Mouse (Mus musculus) lung, adult 18-20 months (tissue): ENCODE results near the gene Adamts7.

ENCODE experiments used
- DNase-seq, 2 experiments: peaks; one replicate each; pipeline ENCODE4 v3.0.0; 2022; ENCODE audit warnings: mixed read lengths in 2 of 2

Adamts7 gene

DNA sequence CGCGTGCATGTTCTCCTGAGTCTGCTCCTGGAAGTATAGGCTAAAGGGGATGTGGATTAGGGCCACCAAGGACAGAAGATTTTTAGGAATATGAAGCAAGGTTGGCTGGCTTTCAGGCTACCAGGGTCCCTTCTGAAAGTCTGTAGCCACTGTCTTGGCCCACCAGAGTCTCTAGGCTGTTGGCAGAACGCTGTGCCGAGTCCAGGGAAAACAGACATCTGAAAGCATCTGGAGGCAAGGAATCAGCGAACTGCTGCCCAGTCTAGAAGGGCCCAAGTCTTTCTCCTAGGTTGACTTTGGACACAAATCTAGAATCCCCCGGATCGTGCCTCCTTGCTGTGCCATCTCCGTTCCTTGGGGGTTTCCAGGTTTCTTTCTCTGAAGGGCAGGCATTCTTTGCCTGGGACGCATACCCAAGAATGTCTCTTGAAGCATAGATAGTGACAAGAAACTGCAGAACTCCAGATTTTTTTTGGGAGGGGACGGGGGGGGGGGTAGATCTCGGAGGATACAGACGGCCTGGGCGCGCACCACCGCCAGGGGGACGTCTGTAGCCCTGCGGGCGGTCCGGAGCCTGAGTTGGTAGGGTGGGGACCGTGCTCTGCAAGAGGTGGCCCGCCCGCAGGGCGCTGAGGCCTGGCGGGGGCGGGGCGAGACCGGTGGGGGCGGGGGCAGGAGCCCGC is 485 bp upstream of the Adamts7 start:
- peak; percentile 50 to 67 for DNase-seq

DNA sequence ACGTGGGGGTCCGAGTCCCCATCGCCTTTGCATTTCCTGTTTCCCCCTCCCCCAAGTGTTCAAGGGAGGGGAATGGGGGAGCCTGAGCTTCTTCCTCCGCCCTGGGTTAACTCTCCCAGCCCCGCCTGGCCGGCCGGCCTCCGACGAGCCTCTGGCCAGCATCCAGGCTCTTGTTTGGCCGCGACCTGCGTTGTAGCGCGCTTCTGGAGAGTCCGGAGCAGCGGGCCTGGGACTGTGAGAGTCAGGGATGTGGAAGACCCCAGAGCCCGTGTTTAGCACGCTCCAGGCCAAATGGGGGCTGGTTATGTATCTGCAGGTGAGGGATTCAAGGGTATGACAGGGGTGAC is 853 bp downstream of the Adamts7 start:
- peak; percentile 22 to 34 for DNase-seq

DNA sequence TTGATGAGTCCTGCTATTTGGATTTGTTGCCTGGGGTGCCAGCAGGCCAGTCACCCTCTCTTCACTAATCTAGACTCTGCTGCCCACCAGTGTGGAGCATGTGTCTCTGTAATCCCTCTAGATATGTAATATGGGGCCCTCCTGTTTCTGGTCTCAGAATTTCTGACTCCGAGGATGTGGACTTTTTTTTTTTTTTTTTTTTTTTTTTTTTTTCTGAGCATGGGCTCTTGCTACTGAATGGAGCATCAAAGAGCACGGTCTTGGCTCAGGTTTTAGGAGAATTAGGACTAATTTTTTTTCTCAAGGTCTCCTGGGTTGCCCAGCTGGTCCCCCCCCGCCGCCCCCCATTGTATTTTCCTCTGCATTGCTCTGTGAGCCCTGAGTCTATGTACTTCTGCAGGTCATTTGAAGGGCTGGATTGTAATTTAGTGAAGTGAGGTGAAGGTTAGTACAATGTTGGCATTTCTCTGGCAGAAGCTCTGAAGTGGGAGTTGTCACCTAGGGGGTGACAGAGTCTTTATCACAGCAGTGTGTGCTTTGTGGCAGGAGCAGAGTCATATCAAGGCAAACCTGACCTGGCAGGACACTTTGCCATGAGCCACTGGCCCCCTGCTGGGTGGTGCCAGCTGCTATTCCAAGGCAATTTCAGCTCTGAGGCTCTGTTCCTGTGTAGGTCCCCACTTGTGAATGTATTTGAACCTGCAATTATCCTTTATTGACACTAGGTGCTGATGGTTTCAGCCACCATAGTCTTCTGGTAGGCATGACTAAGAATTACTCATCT is 2.0 kb downstream of the Adamts7 start:
- no peak for DNase-seq

DNA sequence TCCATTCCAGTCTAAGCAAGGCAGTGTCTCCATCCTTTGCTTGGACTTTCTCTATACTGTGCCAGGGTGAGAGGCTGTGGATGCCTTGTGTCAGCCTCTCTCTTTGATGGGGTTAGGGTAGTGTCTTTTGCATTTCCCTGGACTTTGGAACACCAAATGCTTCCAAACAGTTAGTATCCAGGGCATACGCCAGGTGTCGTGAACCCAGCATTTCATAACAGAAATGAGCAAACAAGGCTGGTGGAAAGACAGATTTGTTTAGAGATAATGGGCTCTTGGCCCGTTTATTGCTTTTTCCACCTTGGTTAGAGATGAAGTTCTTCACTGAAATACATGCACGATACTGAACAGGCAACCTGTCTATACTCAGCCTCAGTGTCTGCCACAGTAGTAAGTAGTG is 2.7 kb downstream of the Adamts7 start:
- DNase-seq = no peak

DNA sequence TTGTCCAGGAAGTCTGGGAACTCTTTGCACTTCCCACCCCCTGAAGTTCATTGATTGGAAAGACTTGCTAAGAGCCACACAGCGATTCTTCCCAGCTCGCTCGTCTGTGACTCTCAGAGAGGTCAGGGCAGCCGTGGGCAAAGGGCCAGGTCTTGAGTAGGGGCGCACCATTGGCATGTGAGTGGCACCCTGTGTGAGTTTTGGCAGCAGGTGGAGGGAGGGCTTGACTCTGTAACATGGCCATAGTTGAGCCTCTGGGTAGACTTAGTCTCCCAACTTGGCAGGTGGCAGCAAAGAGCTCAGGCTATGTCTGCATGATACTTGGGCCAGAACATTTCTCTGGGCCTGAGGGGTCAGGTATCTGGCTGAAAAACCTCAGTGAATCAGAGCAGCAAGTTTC is 3.7 kb downstream of the Adamts7 start:
- peak; percentile 27 to 29 for DNase-seq

DNA sequence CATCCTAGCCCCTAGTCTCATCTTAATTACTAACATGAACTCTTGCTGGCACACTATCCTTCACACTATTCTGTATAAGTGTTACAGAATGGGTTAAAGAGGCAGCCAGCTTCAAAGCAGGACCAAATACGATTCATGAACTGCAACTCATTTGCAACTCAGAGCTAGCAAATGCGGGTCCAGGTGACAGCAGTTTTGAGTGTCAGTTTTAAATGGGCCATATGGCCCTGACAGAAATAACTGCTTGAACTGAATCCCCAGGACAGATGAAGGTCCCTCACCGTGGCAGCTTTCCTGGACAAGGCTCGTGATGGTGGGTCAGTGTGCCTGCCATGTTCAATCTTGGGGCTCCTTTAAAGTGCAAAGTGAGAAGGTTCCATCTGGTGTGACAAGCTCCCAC is 7.1 kb downstream of the Adamts7 start:
- DNase-seq = no peak

DNA sequence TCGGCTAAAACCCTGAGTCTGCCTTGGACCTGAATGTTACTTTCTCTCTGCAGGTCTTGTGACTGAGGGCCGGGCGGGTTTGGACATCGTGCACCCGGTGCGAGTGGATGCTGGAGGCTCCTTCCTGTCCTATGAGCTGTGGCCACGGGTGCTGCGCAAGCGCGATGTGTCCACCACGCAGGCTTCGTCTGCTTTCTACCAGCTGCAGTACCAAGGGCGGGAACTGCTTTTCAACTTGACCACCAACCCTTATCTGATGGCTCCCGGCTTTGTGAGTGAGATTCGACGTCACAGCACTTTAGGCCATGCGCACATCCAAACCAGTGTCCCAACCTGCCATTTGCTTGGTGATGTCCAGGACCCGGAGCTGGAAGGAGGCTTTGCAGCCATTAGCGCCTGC is 8.6 kb downstream of the Adamts7 start:
- DNase-seq = no peak

DNA sequence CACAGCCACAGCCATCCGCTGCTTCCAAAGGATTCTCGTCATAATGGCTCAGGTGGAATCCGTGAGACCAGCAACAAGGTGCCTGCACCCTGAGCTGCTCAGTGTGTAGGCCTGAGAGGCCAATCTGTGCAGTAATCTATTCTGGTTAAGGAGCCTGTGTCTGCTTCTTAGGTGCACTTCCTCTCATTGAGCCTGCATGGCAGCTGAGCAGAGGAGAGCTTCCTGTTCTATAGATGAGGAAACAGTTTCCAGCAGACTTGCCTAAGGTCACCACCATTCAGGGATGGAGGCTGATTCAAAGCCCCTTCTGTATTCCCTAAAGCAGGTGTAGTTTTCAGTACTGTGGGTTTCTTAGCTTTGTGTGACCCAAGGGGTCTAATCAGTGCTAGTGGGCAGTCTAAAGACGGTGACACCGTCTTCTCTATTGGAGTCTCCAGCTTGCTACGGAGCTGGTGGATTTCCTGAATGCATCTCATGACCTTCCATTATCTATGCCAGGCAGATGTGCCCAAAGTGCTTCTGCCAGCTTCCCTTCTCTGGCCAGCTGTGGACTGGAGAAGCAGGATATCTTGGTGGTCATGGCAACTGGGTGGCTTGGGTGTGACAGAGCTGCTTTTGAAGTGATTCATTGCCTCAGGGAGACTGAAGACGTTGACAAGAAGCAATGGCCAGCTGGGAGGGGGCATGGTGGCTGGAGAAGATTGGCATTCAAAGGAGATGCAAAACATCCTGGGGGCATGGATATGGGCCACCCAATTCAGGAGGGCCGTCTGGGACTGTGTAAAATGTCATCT is 9.9 kb downstream of the Adamts7 start:
- no peak for DNase-seq

DNA sequence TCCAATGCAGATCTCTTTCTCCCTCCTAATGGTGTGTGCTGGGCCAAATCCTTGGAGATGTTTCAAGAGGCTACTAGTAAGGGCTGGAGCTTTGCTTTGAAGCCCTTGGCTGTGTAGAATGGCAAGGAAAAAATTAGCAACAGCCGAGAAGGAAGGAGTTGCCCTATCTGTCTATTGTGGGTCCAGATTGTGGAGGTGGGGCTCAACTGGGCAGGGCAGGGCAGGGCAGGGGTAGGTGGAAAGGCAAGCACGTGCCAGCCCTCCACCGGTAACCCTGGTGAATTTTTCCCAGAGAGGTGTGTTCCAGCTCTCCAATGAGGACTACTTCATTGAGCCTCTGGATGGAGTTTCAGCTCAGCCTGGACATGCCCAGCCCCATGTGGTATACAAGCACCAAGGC is 10.5 kb downstream of the Adamts7 start:
- no peak for DNase-seq

DNA sequence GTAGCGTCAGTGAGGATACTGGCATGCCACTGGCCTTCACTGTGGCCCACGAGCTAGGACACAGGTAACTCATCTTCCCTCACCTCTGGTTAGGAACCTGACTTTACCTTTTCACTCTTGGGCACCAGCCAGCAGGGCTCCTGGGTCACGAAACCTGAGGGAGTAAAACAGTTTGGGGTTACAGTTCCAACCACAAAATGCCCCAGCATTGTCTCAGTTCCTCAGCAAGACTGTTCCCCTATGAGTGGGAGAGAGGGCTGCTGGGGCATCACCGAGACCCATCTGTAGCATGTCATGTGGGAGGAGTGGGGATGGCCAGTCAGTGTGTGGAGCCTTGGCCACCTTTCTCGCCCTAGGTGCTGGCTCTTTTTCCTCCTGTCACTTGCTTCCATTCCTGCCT is 16.5 kb downstream of the Adamts7 start:
- no peak for DNase-seq

DNA sequence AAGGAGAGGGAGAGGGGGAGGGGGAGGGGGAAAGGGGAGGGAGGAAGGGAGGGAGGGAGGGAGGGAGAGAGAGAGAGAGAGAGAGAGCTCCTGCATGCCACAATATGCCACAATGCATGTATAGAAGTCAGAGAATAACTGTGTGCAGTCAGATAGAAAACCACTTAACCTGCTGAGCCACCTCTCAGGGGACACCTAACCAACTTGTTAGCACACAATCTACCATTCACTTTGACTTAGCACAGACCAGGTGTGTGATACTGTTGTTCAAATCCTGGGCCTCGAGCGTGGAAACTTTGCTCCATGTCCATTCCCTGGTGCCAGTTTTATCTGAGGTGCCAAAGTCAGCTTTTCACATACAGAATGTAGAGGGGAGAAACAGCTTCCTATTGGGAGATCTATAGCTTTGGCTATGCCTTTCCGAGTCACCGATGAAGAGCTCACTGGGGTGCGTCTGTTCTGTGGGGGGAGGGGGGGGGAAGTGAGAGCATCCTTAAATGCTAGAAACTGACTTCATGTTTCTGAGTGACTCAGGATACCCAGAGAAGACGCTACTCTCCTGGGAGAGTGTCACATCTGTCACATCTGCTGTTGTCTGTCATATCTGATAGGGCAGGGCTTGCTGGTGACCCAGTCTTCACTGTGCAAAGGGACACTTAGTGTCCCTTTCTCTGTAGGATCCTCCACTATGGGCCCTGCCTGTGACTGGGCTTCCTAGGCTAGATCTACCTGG is 19.0 kb downstream of the Adamts7 start:
- no peak for DNase-seq

DNA sequence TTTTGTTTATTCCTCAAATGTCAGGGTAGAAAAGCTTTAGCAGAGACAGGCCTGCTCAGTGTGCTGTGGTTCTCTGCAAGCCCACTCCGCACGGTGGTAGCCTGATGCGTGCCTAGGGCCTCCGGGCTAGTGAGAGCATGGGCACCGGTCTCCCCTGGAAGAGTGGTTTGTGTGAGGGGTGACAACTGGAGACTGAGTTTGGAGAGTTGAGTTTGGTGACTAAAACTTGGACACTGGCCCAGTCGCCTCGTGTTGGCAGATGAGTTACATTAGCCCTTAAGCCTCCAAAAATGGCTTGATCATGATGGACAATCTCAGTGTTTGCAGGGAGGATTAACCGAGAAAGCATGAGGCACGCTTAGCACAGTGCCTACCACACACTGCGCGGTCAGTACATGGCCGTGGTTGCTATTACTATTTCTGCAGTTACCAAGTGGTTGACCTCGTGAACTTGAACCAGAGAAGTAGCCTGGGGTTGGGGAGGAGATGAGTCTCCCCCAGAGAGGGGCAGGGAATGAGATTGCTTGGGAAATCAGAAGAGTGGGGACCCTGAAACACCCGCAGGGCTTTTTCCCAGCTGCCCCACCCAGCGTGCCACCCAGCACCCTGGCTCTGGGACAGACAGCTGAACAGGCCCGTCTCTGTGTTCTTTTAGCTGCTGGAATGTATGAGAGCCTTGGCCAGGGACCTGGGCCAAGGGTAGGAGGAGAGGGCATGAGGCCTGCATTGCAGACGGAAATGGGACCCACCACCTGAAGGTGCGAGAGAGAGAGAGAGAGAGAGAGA is 20.0 kb downstream of the Adamts7 start:
- DNase-seq = peak in 1 of 2 experiments; percentile 26

DNA sequence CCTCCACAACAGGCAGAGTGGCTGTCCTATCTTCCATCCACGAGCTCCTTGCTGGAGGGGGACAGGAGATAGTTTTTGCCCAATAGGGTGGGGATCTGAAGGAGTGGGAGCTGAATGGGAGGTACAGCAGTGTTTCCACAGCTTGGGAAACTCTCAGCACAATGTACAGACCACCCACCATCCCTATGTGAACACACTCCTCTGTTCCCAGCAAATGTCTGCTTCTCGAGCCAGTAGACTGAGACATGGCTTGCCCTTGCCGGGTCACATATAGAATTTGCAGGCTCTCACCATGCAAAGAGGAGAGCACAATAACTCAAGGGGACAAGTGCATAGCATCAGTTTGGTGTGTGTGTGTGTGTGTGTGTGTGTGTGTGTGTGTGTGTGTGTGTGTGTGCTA is 20.7 kb downstream of the Adamts7 start:
- no peak for DNase-seq

DNA sequence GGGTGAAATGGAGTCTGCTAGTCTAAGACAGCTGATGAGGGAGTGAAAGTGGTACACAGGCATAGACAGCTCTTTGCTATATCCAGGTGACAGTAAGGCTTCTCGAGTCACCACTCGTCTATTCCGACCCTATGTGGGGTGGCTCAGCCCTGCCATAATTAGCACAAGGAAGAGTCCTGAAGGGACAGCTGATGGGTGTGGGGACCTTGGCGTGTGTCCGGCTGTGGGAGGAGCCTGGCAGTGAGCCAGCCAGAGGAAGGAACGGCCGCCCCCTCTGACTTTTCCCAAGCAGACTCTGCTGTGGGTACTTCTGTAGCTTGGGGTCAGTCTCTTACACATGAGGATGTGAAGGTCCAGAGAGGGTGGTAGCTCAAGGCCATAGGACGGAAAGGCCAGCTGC is 21.2 kb downstream of the Adamts7 start:
- no peak for DNase-seq

DNA sequence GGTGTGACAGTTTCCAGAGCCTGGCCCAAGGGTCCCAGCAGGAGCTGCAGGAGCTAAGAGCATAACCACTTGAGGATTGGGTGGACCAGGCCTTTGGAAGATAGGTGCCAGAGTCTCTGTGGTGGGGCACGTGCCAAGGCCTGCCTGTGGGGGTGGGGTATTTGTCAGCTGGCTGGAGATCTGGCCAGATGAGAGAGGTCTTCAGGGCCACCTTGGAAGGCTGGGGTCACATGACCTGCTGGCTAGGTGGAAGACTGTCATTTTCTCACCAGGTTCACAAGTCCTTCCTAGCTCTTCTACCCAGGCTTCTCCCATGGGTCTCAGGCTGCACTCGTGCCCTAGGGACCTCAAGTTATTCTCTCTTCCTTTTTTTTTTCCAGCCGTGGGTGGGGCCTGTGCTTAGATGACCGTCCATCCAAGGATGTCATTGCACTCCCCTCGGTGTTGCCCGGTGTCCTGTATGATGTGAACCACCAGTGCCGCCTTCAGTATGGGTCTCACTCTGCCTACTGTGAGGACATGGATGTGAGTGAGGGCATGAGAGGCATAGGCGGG is 22.6 kb downstream of the Adamts7 start:
- DNase-seq = no peak

DNA sequence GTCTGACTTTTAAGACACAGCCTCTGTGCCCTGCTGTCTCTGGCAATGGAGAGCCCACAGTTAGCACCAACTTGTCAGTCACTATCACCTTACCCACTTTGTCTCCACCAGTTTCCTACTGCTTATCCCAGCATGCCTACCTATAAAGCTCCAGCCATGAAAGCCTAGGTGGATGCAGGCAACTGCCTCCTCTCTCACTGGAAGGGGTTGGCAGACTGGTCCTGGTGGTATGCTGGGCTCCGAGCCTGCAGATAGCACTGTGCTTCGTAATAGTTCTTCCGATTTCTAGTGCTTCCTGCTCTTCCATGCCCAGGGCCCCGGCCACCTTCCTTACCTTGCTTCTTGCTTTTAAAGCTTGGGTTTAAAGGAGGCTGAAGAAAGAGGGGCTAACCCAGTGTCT is 26.0 kb downstream of the Adamts7 start:
- DNase-seq = no peak

DNA sequence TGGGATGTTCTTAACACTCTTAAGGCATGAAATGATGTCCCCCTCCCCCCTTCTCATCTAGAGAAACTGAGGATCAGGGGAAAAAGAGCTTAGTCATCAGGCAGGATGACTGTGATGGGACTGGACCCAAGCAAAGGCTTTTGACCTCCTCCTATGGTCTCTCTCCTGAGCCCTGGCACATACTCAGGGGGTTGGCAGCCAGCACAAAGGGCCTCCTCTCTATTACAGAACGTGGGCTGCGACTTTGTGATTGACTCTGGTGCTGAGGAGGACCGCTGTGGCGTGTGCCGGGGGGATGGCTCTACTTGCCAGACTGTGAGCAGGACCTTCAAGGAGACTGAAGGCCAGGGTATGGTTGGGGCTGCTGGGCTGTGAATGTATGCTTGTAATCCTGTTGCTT is 26.5 kb downstream of the Adamts7 start:
- no peak for DNase-seq

DNA sequence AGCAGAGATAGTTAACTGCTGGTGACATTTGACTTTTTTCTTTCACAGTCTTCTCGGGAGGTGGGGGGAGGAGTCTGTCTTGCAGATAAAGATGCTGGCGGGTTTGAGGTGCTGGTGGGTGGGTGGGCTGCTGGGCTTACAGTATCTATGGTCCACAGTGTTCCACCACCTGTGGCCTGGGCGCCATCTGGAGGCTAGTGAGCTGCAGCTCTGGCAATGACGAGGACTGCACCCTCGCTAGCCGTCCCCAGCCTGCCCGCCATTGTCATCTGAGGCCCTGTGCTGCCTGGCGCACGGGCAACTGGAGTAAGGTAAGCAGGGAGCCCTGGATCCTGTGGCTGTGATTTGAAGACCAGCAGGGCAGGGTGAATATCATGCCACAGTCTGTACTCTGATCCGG is 32.1 kb downstream of the Adamts7 start:
- DNase-seq = no peak

DNA sequence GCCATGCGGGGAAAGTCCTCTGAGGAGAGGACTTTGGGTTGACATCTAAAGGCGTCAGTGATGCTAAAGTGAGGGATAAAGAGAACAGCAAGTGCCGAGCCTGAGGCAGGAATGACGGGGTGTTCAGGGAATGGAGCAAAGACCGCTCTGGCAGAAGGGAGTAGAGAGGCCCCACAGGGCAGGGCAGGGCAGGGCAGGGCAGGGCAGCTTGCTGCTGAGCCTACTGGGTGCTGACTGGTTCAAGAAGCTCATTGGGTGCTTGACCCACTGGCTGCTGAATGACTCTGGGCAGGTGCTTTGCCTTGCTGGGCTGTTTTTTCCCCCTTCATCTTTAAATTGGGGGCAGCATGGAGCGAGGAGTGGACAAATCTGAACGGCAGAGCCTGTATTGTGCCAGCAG is 33.4 kb downstream of the Adamts7 start:
- DNase-seq = no peak

DNA sequence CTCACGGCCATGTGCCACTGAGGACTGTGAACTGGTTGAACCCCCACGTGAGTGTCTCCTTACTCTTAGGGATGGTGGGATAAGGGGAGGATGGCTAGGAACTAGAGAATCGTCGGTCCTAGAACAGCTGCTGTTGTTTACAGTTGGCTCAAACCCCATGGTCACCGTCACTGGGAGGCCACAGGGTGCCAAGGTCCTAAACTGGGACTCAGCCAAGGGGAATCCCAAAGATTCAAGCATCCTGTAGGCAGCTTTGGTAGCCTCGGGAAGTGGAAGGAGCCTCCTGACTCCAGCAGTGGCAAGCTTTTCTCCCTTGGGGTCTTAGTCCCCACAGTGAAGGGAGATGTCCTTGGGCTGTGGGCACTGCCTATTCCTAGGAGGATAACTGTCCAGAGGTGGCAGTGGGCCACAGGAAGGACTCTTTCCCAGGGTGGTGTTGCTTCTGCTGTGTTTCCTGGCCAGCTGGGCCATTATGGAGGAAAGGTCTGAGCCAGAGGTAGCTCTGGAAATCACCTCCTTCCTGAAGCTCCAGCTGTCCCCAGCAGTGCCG is 34.3 kb downstream of the Adamts7 start:
- DNase-seq = no peak

DNA sequence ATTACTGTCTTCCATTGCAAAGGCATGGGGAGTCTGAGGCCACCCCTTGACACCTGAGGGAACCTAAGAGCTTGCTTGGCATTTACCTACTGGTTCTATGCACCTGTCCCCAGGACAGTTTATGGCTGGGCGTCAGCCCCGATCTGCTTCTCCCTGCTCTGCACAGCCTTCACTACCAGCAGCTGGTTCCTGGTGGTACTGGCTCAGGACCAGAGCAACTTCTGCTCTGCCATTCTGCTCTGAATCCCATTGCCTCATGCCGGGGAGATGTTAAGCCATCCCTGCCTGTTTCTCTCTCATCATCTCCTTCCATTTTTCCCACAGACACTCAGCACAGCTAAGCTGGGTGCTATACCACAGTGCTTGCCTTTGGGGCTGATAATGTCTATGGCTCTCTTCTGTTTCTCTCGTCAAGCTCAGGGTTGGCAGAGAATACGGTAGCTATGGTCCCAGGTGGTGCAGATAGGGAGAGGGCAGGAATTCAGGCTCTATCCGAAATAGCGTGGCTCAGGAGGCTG is 35.1 kb downstream of the Adamts7 start:
- DNase-seq = no peak
